Mouse (Mus musculus) thymus, postnatal 4 days (tissue): ENCODE measurements around the gene Agpat2.

Source experiments
- DNase-seq: peaks from one replicate; pipeline ENCODE4 v3.0.0; 2021

Gene Agpat2

GRCm38 (mm10) chr2:26594934-26595724 lies 9.1 kb downstream of the Agpat2 start:
- no peak for DNase-seq

- no peak for DNase-seq
These were observed 9.7 kb downstream of the Agpat2 start for GRCm38 (mm10) chr2:26594461-26594933.

GRCm38 (mm10) chr2:26594022-26594346 lies 10.2 kb downstream of the Agpat2 start:
- peak; percentile 79 for DNase-seq

- DNase-seq = no peak
These were observed 10.8 kb downstream of the Agpat2 start for GRCm38 (mm10) chr2:26593211-26594021.

GRCm38 (mm10) chr2:26591416-26591815 lies 12.8 kb downstream of the Agpat2 start:
- DNase-seq = no peak

GRCm38 (mm10) chr2:26590962-26591361 lies 13.3 kb downstream of the Agpat2 start:
- DNase-seq = no peak

- no peak for DNase-seq
These were observed 13.9 kb downstream of the Agpat2 start for GRCm38 (mm10) chr2:26590282-26590681.

GRCm38 (mm10) chr2:26589284-26589683 lies 14.9 kb downstream of the Agpat2 start:
- DNase-seq = no peak

GRCm38 (mm10) chr2:26588573-26588972 lies 15.6 kb downstream of the Agpat2 start:
- no peak for DNase-seq

GRCm38 (mm10) chr2:26587044-26587405 lies 17.2 kb downstream of the Agpat2 start:
- DNase-seq = peak; percentile 70

- DNase-seq = peak; percentile 79
These were observed 17.7 kb downstream of the Agpat2 start, which contains the start of gene Gm20532 for GRCm38 (mm10) chr2:26586294-26587043. Gm20532 (plus strand) TSS chr2:26586639.

GRCm38 (mm10) chr2:26585713-26586112 lies 18.5 kb downstream of the Agpat2 start:
- DNase-seq = no peak

- no peak for DNase-seq
These were observed 20.6 kb downstream of the Agpat2 start for GRCm38 (mm10) chr2:26583640-26584039.

- no peak for DNase-seq
These were observed 21.5 kb downstream of the Agpat2 start for GRCm38 (mm10) chr2:26582741-26583140.

GRCm38 (mm10) chr2:26582203-26582602 lies 22.0 kb downstream of the Agpat2 start:
- DNase-seq = no peak

- DNase-seq = no peak
These were observed 23.5 kb downstream of the Agpat2 start for GRCm38 (mm10) chr2:26580751-26581150.

GRCm38 (mm10) chr2:26579714-26580113 lies 24.5 kb downstream of the Agpat2 start, which contains the start of gene Egfl7:
Egfl7 (plus strand) TSS chr2:26580014.
- no peak for DNase-seq

GRCm38 (mm10) chr2:26578369-26578768 lies 25.8 kb downstream of the Agpat2 start:
- DNase-seq = no peak

- no peak for DNase-seq
These were observed 27.8 kb downstream of the Agpat2 start for GRCm38 (mm10) chr2:26576462-26576861.

- DNase-seq = no peak
These were observed 28.4 kb downstream of the Agpat2 start for GRCm38 (mm10) chr2:26575865-26576264.

- no peak for DNase-seq
These were observed 28.8 kb downstream of the Agpat2 start for GRCm38 (mm10) chr2:26575378-26575777.

- no peak for DNase-seq
These were observed 29.4 kb downstream of the Agpat2 start for GRCm38 (mm10) chr2:26574862-26575261.

- no peak for DNase-seq
These were observed 30.4 kb downstream of the Agpat2 start for GRCm38 (mm10) chr2:26573807-26574206.
